ENCODE assay signal across 26 mouse cellular contexts in the genomic region with DNA sequence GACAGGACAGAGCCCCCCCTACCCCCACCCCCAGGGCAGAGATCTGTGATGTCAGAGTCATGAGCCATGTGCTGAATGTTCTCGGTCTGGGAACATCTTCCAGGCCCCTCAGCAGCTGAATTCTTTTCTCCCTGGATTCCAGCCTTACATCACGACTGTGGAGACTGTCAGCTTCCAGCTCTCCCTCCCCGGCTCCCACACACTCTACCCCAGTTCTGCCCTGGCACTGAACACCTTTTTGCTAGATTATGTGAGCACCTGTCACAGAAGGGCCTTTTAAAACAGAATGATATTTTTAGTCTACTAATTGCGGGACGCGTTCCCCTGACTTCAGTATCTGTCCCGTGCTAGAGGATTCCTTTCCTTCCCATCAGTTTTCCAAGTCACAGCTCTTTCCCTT. TPM values are rescaled to one million over a fixed set of nuclear protein-coding genes. Genes with fewer than 3 reads are reported as not detected.
DNase-seq lines count a peak whose midpoint lies in the region; ATAC-seq and TF ChIP-seq lines count a peak whose summit lies in the region.
"Had no signal": no experiment of that assay in that cellular context is flagged by ENCODE, and none has a peak within 500 bp of the region (broad histone marks: within the 10 kb centered on the region; RNA-seq: fewer than 3 reads in every experiment).

No protein-coding gene starts in this region.

- H3K9me3 ChIP-seq in heart, embryonic 10.5 days: no peaks in the 10 kb centered on the region
- H3K9me3 ChIP-seq in midbrain, embryonic 12.5 days: no peaks in the 10 kb centered on the region
- H3K9me3 ChIP-seq in midbrain, embryonic 10.5 days (replicated peaks): no peaks in the 10 kb centered on the region
- H3K9me3 ChIP-seq in neural tube, embryonic 15.5 days (replicated peaks): no peaks in the 10 kb centered on the region
- no peaks in the 10 kb centered on the region for H3K9me3 ChIP-seq in lung, postnatal 0 days (ENCODE audit: low read length)
- H3K9me3 ChIP-seq: kidney, embryonic 15.5 days; limb, embryonic 13.5 days had no signal

- no peak overlapping the region for H3K9ac ChIP-seq in midbrain, embryonic 12.5 days (replicated peaks)
- no peak overlapping the region for H3K9ac ChIP-seq in neural tube, embryonic 15.5 days (replicated peaks)
- H3K9ac ChIP-seq in lung, postnatal 0 days (replicated peaks; ENCODE audit: low read depth): no peak overlapping the region
- H3K9ac ChIP-seq: kidney, embryonic 15.5 days; limb, embryonic 13.5 days; liver, embryonic 13.5 days; lung, embryonic 14.5 days had no signal

- ATAC-seq in midbrain, embryonic 12.5 days (ENCODE audit: low FRiP score, low read depth): no peak
- 0 out of 2 replicates have a peak, but pooled peaks have one; percentile 33 for ATAC-seq in erythroblast, adult 5-6 weeks (replicated peaks; ENCODE audit: low FRiP score, poor library complexity, severe bottlenecking)
- ATAC-seq in neural tube, embryonic 15.5 days (ENCODE audit: low FRiP score): no peak
- no peak for ATAC-seq in lung, postnatal 0 days
- ATAC-seq: forebrain, embryonic 14.5 days had no signal

- 35% methylated on average over 7 of the region's 7 CpGs for WGBS in heart, embryonic 10.5 days
- 69% methylated on average over 7 of the region's 7 CpGs for WGBS in midbrain, embryonic 12.5 days
- 71% methylated on average over 7 of the region's 7 CpGs for WGBS in midbrain, embryonic 10.5 days
- 60% methylated on average over 7 of the region's 7 CpGs for WGBS in neural tube, embryonic 15.5 days
- WGBS in lung, postnatal 0 days: 60% methylated on average over 7 of the region's 7 CpGs

- no peak overlapping the region for H3K4me2 ChIP-seq in midbrain, embryonic 12.5 days (replicated peaks)
- no peak overlapping the region for H3K4me2 ChIP-seq in neural tube, embryonic 15.5 days
- H3K4me2 ChIP-seq in lung, postnatal 0 days (replicated peaks; ENCODE audit: low read depth, low read length): no peak overlapping the region
- H3K4me2 ChIP-seq: kidney, embryonic 15.5 days; limb, embryonic 13.5 days; liver, embryonic 13.5 days; lung, embryonic 14.5 days had no signal

- no peak for DNase-seq in heart, embryonic 10.5 days (ENCODE audit: low spot score)
- no peak for DNase-seq in heart, postnatal 36 days
- no peak for DNase-seq in midbrain, embryonic 10.5 days (ENCODE audit: low spot score)
- no peak for DNase-seq in lung, postnatal 0 days (ENCODE audit: low spot score)
- DNase-seq: adrenal gland, postnatal 36 days; B cell, adult 2 months; cerebellum, adult 9-10 months; gastrocnemius, postnatal 36 days; heart, postnatal 10 days; liver, embryonic 13.5 days; lung, embryonic 14.5 days; lung, postnatal 4 days; spleen, adult 18-20 months; thymus, adult 18-20 months; thymus, postnatal 4 days had no signal

- H3K27me3 ChIP-seq in heart, embryonic 10.5 days (ENCODE audit: insufficient read depth, poor library complexity, severe bottlenecking): peaks cover 55% of the 10 kb centered on the region
- peaks cover 13% of the 10 kb centered on the region for H3K27me3 ChIP-seq in midbrain, embryonic 12.5 days
- peaks cover 64% of the 10 kb centered on the region for H3K27me3 ChIP-seq in midbrain, embryonic 10.5 days (ENCODE audit: low read depth, poor library complexity, severe bottlenecking)
- no peaks in the 10 kb centered on the region for H3K27me3 ChIP-seq in neural tube, embryonic 15.5 days (replicated peaks)
- H3K27me3 ChIP-seq in lung, postnatal 0 days (replicated peaks; ENCODE audit: insufficient read depth, low read length): no peaks in the 10 kb centered on the region

- TF ChIP-seq EP300 in lung, postnatal 0 days (IDR thresholded peaks at IDR 0.05): no peak

- H3K27ac ChIP-seq in heart, embryonic 10.5 days: peak overlapping the region; percentile 42; the same call in 1 of the 2 replicates
- H3K27ac ChIP-seq in midbrain, embryonic 12.5 days (replicated peaks): peak overlapping the region; percentile 20; the same call in 1 of the 2 replicates
- H3K27ac ChIP-seq in midbrain, embryonic 10.5 days (replicated peaks): no peak overlapping the region
- peak overlapping the region; percentile 45; the same call in 1 of the 2 replicates for H3K27ac ChIP-seq in neural tube, embryonic 15.5 days (replicated peaks)
- no peak overlapping the region for H3K27ac ChIP-seq in lung, postnatal 0 days (ENCODE audit: low read length)
- H3K27ac ChIP-seq: kidney, embryonic 15.5 days; limb, embryonic 13.5 days; liver, embryonic 13.5 days had no signal

- intact Hi-C loops in heart, postnatal 36 days (cut with DNase I): no loop called here

- no peaks in the 10 kb centered on the region for H3K36me3 ChIP-seq in heart, embryonic 10.5 days
- no peaks in the 10 kb centered on the region for H3K36me3 ChIP-seq in midbrain, embryonic 12.5 days
- no peaks in the 10 kb centered on the region for H3K36me3 ChIP-seq in midbrain, embryonic 10.5 days
- no peaks in the 10 kb centered on the region for H3K36me3 ChIP-seq in neural tube, embryonic 15.5 days
- no peaks in the 10 kb centered on the region for H3K36me3 ChIP-seq in lung, postnatal 0 days (ENCODE audit: insufficient read depth, low read length)
- H3K36me3 ChIP-seq: kidney, embryonic 15.5 days; limb, embryonic 13.5 days; liver, embryonic 13.5 days had no signal

- peaks cover 57% of the 10 kb centered on the region for H3K4me1 ChIP-seq in heart, embryonic 10.5 days
- peaks cover 42% of the 10 kb centered on the region for H3K4me1 ChIP-seq in midbrain, embryonic 12.5 days
- peaks cover 49% of the 10 kb centered on the region for H3K4me1 ChIP-seq in midbrain, embryonic 10.5 days
- peaks cover 43% of the 10 kb centered on the region for H3K4me1 ChIP-seq in neural tube, embryonic 15.5 days
- peaks cover 6% of the 10 kb centered on the region for H3K4me1 ChIP-seq in lung, postnatal 0 days (ENCODE audit: insufficient read depth, low read depth, low read length)

- no peak for TF ChIP-seq CTCF in lung, postnatal 0 days (IDR thresholded peaks at IDR 0.05)

- H3K4me3 ChIP-seq in heart, embryonic 10.5 days: no peak overlapping the region
- H3K4me3 ChIP-seq in midbrain, embryonic 12.5 days: no peak overlapping the region
- H3K4me3 ChIP-seq in midbrain, embryonic 10.5 days: no peak overlapping the region
- no peak overlapping the region for H3K4me3 ChIP-seq in neural tube, embryonic 15.5 days (replicated peaks)
- no peak overlapping the region for H3K4me3 ChIP-seq in lung, postnatal 0 days (ENCODE audit: low read depth, low read length)
- H3K4me3 ChIP-seq: erythroblast, embryonic 14.5 days; kidney, embryonic 15.5 days; limb, embryonic 13.5 days; liver, embryonic 13.5 days had no signal

RNA-seq across cellular contexts. Expression of a gene that starts 10.4 kb away (rescaled TPM):
- polyA plus RNA-seq in heart, embryonic 10.5 days (2016; fragmentation: Nextera tagmentation; extraction: Ambion mirVana): 0.06 TPM in 1 of 2 replicates, not detected in the other
- total RNA-seq in heart, postnatal 36 days (2021): not detected
- polyA plus RNA-seq in midbrain, embryonic 12.5 days (2016; fragmentation: Nextera tagmentation; extraction: Ambion mirVana): 0.20 TPM in 1 of 2 replicates, not detected in the other
- polyA plus RNA-seq in midbrain, embryonic 10.5 days (2016; fragmentation: Nextera tagmentation; extraction: Ambion mirVana): 0.16 TPM in 1 of 2 replicates, not detected in the other
- total RNA-seq in erythroblast, adult 5-6 weeks (2015; ENCODE audit: low replicate concordance): not detected in 2 replicates
- not detected in 2 replicates for total RNA-seq in erythroblast, adult 5-6 weeks (2017; ENCODE audit: low replicate concordance)
- polyA plus RNA-seq in neural tube, embryonic 15.5 days (2015; fragmentation: Nextera tagmentation; extraction: Ambion mirVana): 0.64 and 0.72 TPM in 2 replicates
- not detected in 2 replicates for polyA plus RNA-seq in lung, postnatal 0 days (2015; fragmentation: Nextera tagmentation; extraction: Ambion mirVana)
- total RNA-seq: adrenal gland, postnatal 36 days; gastrocnemius, postnatal 36 days; heart, postnatal 10 days had no signal
- polyA plus RNA-seq: embryonic facial prominence, embryonic 11.5 days; erythroblast, embryonic 14.5 days; kidney, embryonic 15.5 days; limb, embryonic 13.5 days; liver, embryonic 13.5 days; lung, embryonic 14.5 days; stomach, embryonic 14.5 days had no signal

RNA-seq across cellular contexts. Expression of a gene that starts 21.0 kb away (rescaled TPM):
- 3.5 and 5.3 TPM in 2 replicates for polyA plus RNA-seq in heart, embryonic 10.5 days (2016; fragmentation: Nextera tagmentation; extraction: Ambion mirVana)
- not detected for total RNA-seq in heart, postnatal 36 days (2021)
- polyA plus RNA-seq in midbrain, embryonic 12.5 days (2016; fragmentation: Nextera tagmentation; extraction: Ambion mirVana): 0.50 and 1.0 TPM in 2 replicates
- polyA plus RNA-seq in midbrain, embryonic 10.5 days (2016; fragmentation: Nextera tagmentation; extraction: Ambion mirVana): 0.61 TPM in 1 of 2 replicates, not detected in the other
- not detected in 2 replicates for total RNA-seq in erythroblast, adult 5-6 weeks (2015; ENCODE audit: low replicate concordance)
- total RNA-seq in erythroblast, adult 5-6 weeks (2017; ENCODE audit: low replicate concordance): not detected in 2 replicates
- 1.00 and 3.7 TPM in 2 replicates for polyA plus RNA-seq in neural tube, embryonic 15.5 days (2015; fragmentation: Nextera tagmentation; extraction: Ambion mirVana)
- polyA plus RNA-seq in lung, postnatal 0 days (2015; fragmentation: Nextera tagmentation; extraction: Ambion mirVana): 551 and 593 TPM in 2 replicates
- total RNA-seq: gastrocnemius, postnatal 36 days; layer of hippocampus, postnatal 14 days had no signal
- polyA plus RNA-seq: embryonic facial prominence, embryonic 11.5 days; erythroblast, embryonic 14.5 days had no signal

RNA-seq across cellular contexts. Expression of a gene that starts 32.7 kb away (rescaled TPM):
- 0.15 TPM in 1 of 2 replicates, not detected in the other for polyA plus RNA-seq in heart, embryonic 10.5 days (2016; fragmentation: Nextera tagmentation; extraction: Ambion mirVana)
- total RNA-seq in heart, postnatal 36 days (2021): not detected
- not detected in 2 replicates for polyA plus RNA-seq in midbrain, embryonic 12.5 days (2016; fragmentation: Nextera tagmentation; extraction: Ambion mirVana)
- not detected in 2 replicates for polyA plus RNA-seq in midbrain, embryonic 10.5 days (2016; fragmentation: Nextera tagmentation; extraction: Ambion mirVana)
- total RNA-seq in erythroblast, adult 5-6 weeks (2015; ENCODE audit: low replicate concordance): not detected in 2 replicates
- total RNA-seq in erythroblast, adult 5-6 weeks (2017; ENCODE audit: low replicate concordance): not detected in 2 replicates
- not detected in 2 replicates for polyA plus RNA-seq in neural tube, embryonic 15.5 days (2015; fragmentation: Nextera tagmentation; extraction: Ambion mirVana)
- polyA plus RNA-seq in lung, postnatal 0 days (2015; fragmentation: Nextera tagmentation; extraction: Ambion mirVana): not detected in 2 replicates
- total RNA-seq: gastrocnemius, postnatal 36 days; heart, postnatal 10 days; layer of hippocampus, postnatal 14 days; left cerebral cortex, postnatal 10 days had no signal
- polyA plus RNA-seq: embryonic facial prominence, embryonic 11.5 days; erythroblast, embryonic 14.5 days; forebrain, embryonic 14.5 days; limb, embryonic 13.5 days; liver, embryonic 13.5 days; lung, embryonic 14.5 days; stomach, embryonic 14.5 days had no signal

RNA-seq across cellular contexts. Expression of a gene that starts 39.9 kb away (rescaled TPM):
- 138 TPM in 2 replicates for polyA plus RNA-seq in heart, embryonic 10.5 days (2016; fragmentation: Nextera tagmentation; extraction: Ambion mirVana)
- total RNA-seq in heart, postnatal 36 days (2021): 1 to 10 TPM; 2.1 to 2.2 TPM
- polyA plus RNA-seq in midbrain, embryonic 12.5 days (2016; fragmentation: Nextera tagmentation; extraction: Ambion mirVana): 223 TPM in 2 replicates
- polyA plus RNA-seq in midbrain, embryonic 10.5 days (2016; fragmentation: Nextera tagmentation; extraction: Ambion mirVana): 208 and 239 TPM in 2 replicates
- 34.9 and 47.3 TPM in 2 replicates for total RNA-seq in erythroblast, adult 5-6 weeks (2015; ENCODE audit: low replicate concordance)
- total RNA-seq in erythroblast, adult 5-6 weeks (2017; ENCODE audit: low replicate concordance): 39.6 and 46.4 TPM in 2 replicates
- polyA plus RNA-seq in neural tube, embryonic 15.5 days (2015; fragmentation: Nextera tagmentation; extraction: Ambion mirVana): 59.4 and 84.9 TPM in 2 replicates
- 7.5 and 10.9 TPM in 2 replicates for polyA plus RNA-seq in lung, postnatal 0 days (2015; fragmentation: Nextera tagmentation; extraction: Ambion mirVana)

RNA-seq across cellular contexts. Expression of a gene that starts 58.6 kb away (rescaled TPM):
- 3.2 and 5.2 TPM in 2 replicates for polyA plus RNA-seq in heart, embryonic 10.5 days (2016; fragmentation: Nextera tagmentation; extraction: Ambion mirVana)
- total RNA-seq in heart, postnatal 36 days (2021): under 1 TPM; 0.22 to 0.35 TPM
- polyA plus RNA-seq in midbrain, embryonic 12.5 days (2016; fragmentation: Nextera tagmentation; extraction: Ambion mirVana): 36.0 and 43.7 TPM in 2 replicates
- 6.0 and 14.9 TPM in 2 replicates for polyA plus RNA-seq in midbrain, embryonic 10.5 days (2016; fragmentation: Nextera tagmentation; extraction: Ambion mirVana)
- not detected in 2 replicates for total RNA-seq in erythroblast, adult 5-6 weeks (2015; ENCODE audit: low replicate concordance)
- not detected in 2 replicates for total RNA-seq in erythroblast, adult 5-6 weeks (2017; ENCODE audit: low replicate concordance)
- 59.3 and 68.9 TPM in 2 replicates for polyA plus RNA-seq in neural tube, embryonic 15.5 days (2015; fragmentation: Nextera tagmentation; extraction: Ambion mirVana)
- 1.3 TPM in 2 replicates for polyA plus RNA-seq in lung, postnatal 0 days (2015; fragmentation: Nextera tagmentation; extraction: Ambion mirVana)
- polyA plus RNA-seq: erythroblast, embryonic 14.5 days had no signal

Comparison
In these comparisons a context has a peak if more than half of its experiments do, and no peak if none do; other contexts are left out.
1. H3K27ac ChIP-seq: peak in heart, embryonic 10.5 days (single experiment), midbrain, embryonic 12.5 days (single experiment) and neural tube, embryonic 15.5 days (single experiment); none in midbrain, embryonic 10.5 days (single experiment) and lung, postnatal 0 days (single experiment).
2. RNA of a gene that starts 21.0 kb away (polyA plus RNA-seq): 551 to 593 TPM in lung, postnatal 0 days; 3.5 to 5.3 TPM in heart, embryonic 10.5 days, 1.00 to 3.7 TPM in neural tube, embryonic 15.5 days, 0.50 to 1.0 TPM in midbrain, embryonic 12.5 days and 0.61 TPM in midbrain, embryonic 10.5 days; every median in the first group is over 10 times any median in the second.